Mouse (Mus musculus): ENCODE measurements around the gene Gm13539. TPM values are rescaled to one million over a fixed set of nuclear protein-coding genes. Genes with fewer than 3 reads are reported as not detected.

Gene Gm13539
- polyA plus RNA-seq, 1 experiment, result not detected

GRCm38 (mm10) chr2:25767764-25768163 lies 14.3 kb upstream of the Gm13539 start:
- WGBS, result 79% methylated on average over 4 of the region's 4 CpGs
- no peak for TF ChIP-seq POLR2A (IDR thresholded peaks at IDR 0.05; ENCODE audit: low read depth, low read length)
- TF ChIP-seq CTCF (IDR thresholded peaks at IDR 0.05; ENCODE audit: extremely low read depth, insufficient read depth, insufficient read length, insufficient replicate concordance), result no peak
- H3K27ac ChIP-seq (ENCODE audit: insufficient read depth, low read length), result no peak overlapping the region
- H3K4me1 ChIP-seq (ENCODE audit: control insufficient read depth, insufficient read depth, insufficient read length), result no peaks in the 10 kb centered on the region
- H3K36me3 ChIP-seq (ENCODE audit: control insufficient read depth, insufficient read depth, low read length), result no peaks in the 10 kb centered on the region
- no peak overlapping the region for H3K4me3 ChIP-seq (ENCODE audit: extremely low read depth, insufficient read depth, insufficient read length)
- DNase-seq (ENCODE audit: low read depth in 1 of 2, low spot score in 2 of 2), result no peak
- H3K27me3 ChIP-seq (ENCODE audit: control insufficient read depth, insufficient read depth, low read length), result no peaks in the 10 kb centered on the region

GRCm38 (mm10) chr2:25773507-25773906 lies 8.6 kb upstream of the Gm13539 start:
- WGBS, result 90% methylated on average over 2 of the region's 2 CpGs
- no peak for TF ChIP-seq POLR2A (IDR thresholded peaks at IDR 0.05; ENCODE audit: low read depth, low read length)
- TF ChIP-seq CTCF (IDR thresholded peaks at IDR 0.05; ENCODE audit: extremely low read depth, insufficient read depth, insufficient read length, insufficient replicate concordance), result no peak
- Histone ChIP-seq H3K27ac (ENCODE audit: insufficient read depth, low read length) (no peak overlapping the region), H3K27me3 (ENCODE audit: control insufficient read depth, insufficient read depth, low read length) (no peaks in the 10 kb centered on the region), H3K36me3 (ENCODE audit: control insufficient read depth, insufficient read depth, low read length) (no peaks in the 10 kb centered on the region), H3K4me1 (ENCODE audit: control insufficient read depth, insufficient read depth, insufficient read length) (no peaks in the 10 kb centered on the region), H3K4me3 (ENCODE audit: extremely low read depth, insufficient read depth, insufficient read length) (no peak overlapping the region)
- no peak for DNase-seq (ENCODE audit: low read depth in 1 of 2, low spot score in 2 of 2)

GRCm38 (mm10) chr2:25774640-25775039 lies 7.4 kb upstream of the Gm13539 start:
- WGBS, result 60% methylated on average over 2 of the region's 2 CpGs
- DNase-seq (ENCODE audit: low read depth in 1 of 2, low spot score in 2 of 2), result no peak
- Histone ChIP-seq H3K27me3 (ENCODE audit: control insufficient read depth, insufficient read depth, low read length) (no peaks in the 10 kb centered on the region), H3K27ac (ENCODE audit: insufficient read depth, low read length) (no peak overlapping the region), H3K4me3 (ENCODE audit: extremely low read depth, insufficient read depth, insufficient read length) (no peak overlapping the region), H3K36me3 (ENCODE audit: control insufficient read depth, insufficient read depth, low read length) (no peaks in the 10 kb centered on the region), H3K4me1 (ENCODE audit: control insufficient read depth, insufficient read depth, insufficient read length) (no peaks in the 10 kb centered on the region)
- TF ChIP-seq POLR2A (IDR thresholded peaks at IDR 0.05; ENCODE audit: low read depth, low read length), result no peak
- no peak for TF ChIP-seq CTCF (IDR thresholded peaks at IDR 0.05; ENCODE audit: extremely low read depth, insufficient read depth, insufficient read length, insufficient replicate concordance)

GRCm38 (mm10) chr2:25775991-25776390 lies 6.1 kb upstream of the Gm13539 start:
- H3K27ac ChIP-seq (ENCODE audit: insufficient read depth, low read length), result no peak overlapping the region
- no peaks in the 10 kb centered on the region for H3K4me1 ChIP-seq (ENCODE audit: control insufficient read depth, insufficient read depth, insufficient read length)
- no peaks in the 10 kb centered on the region for H3K36me3 ChIP-seq (ENCODE audit: control insufficient read depth, insufficient read depth, low read length)
- WGBS, result 85% methylated on average over 3 of the region's 3 CpGs
- no peak for DNase-seq (ENCODE audit: low read depth in 1 of 2, low spot score in 2 of 2)
- no peaks in the 10 kb centered on the region for H3K27me3 ChIP-seq (ENCODE audit: control insufficient read depth, insufficient read depth, low read length)
- no peak overlapping the region for H3K4me3 ChIP-seq (ENCODE audit: extremely low read depth, insufficient read depth, insufficient read length)
- TF ChIP-seq POLR2A (IDR thresholded peaks at IDR 0.05; ENCODE audit: low read depth, low read length) (no peak), CTCF (IDR thresholded peaks at IDR 0.05; ENCODE audit: extremely low read depth, insufficient read depth, insufficient read length, insufficient replicate concordance) (no peak)

GRCm38 (mm10) chr2:25776717-25777116 lies 5.3 kb upstream of the Gm13539 start, which contains the start of gene Lcn11:
Lcn11 (plus strand) TSS chr2:25777017.
- no peaks in the 10 kb centered on the region for H3K27me3 ChIP-seq (ENCODE audit: control insufficient read depth, insufficient read depth, low read length)

GRCm38 (mm10) chr2:25779076-25779475 lies 3.0 kb upstream of the Gm13539 start:
- TF ChIP-seq POLR2A (IDR thresholded peaks at IDR 0.05; ENCODE audit: low read depth, low read length) (no peak), CTCF (IDR thresholded peaks at IDR 0.05; ENCODE audit: extremely low read depth, insufficient read depth, insufficient read length, insufficient replicate concordance) (no peak)
- WGBS, result 88% methylated on average over 9 of the region's 9 CpGs
- no peak overlapping the region for H3K4me3 ChIP-seq (ENCODE audit: extremely low read depth, insufficient read depth, insufficient read length)
- no peaks in the 10 kb centered on the region for H3K4me1 ChIP-seq (ENCODE audit: control insufficient read depth, insufficient read depth, insufficient read length)
- H3K27me3 ChIP-seq (ENCODE audit: control insufficient read depth, insufficient read depth, low read length), result no peaks in the 10 kb centered on the region
- no peaks in the 10 kb centered on the region for H3K36me3 ChIP-seq (ENCODE audit: control insufficient read depth, insufficient read depth, low read length)
- no peak for DNase-seq (ENCODE audit: low read depth in 1 of 2, low spot score in 2 of 2)
- no peak overlapping the region for H3K27ac ChIP-seq (ENCODE audit: insufficient read depth, low read length)

More at GRCm38 (mm10) chr2:25776717-25777116, 5.3 kb upstream of the Gm13539 start, which contains the start of gene Lcn11:
- TF ChIP-seq POLR2A (IDR thresholded peaks at IDR 0.05; ENCODE audit: low read depth, low read length) (no peak), CTCF (IDR thresholded peaks at IDR 0.05; ENCODE audit: extremely low read depth, insufficient read depth, insufficient read length, insufficient replicate concordance) (no peak)
- Histone ChIP-seq H3K4me3 (ENCODE audit: extremely low read depth, insufficient read depth, insufficient read length) (no peak within 1 kb of the TSS), H3K4me1 (ENCODE audit: control insufficient read depth, insufficient read depth, insufficient read length) (no peaks in the 10 kb centered on the region), H3K27ac (ENCODE audit: insufficient read depth, low read length) (no peak within 1 kb of the TSS), H3K36me3 (ENCODE audit: control insufficient read depth, insufficient read depth, low read length) (no peaks in the 10 kb centered on the region)
- no peak for DNase-seq (ENCODE audit: low read depth in 1 of 2, low spot score in 2 of 2)
- 96% methylated on average over 1 of the region's 1 CpGs for WGBS

- no peaks in the 10 kb centered on the region for H3K4me1 ChIP-seq (ENCODE audit: control insufficient read depth, insufficient read depth, insufficient read length)
- no peak for DNase-seq (ENCODE audit: low read depth in 1 of 2, low spot score in 2 of 2)
- TF ChIP-seq CTCF (IDR thresholded peaks at IDR 0.05; ENCODE audit: extremely low read depth, insufficient read depth, insufficient read length, insufficient replicate concordance) (no peak), POLR2A (IDR thresholded peaks at IDR 0.05; ENCODE audit: low read depth, low read length) (no peak)
- H3K27ac ChIP-seq (ENCODE audit: insufficient read depth, low read length), result no peak overlapping the region
- no peak overlapping the region for H3K4me3 ChIP-seq (ENCODE audit: extremely low read depth, insufficient read depth, insufficient read length)
- 42% methylated on average over 4 of the region's 4 CpGs for WGBS
- no peaks in the 10 kb centered on the region for H3K27me3 ChIP-seq (ENCODE audit: control insufficient read depth, insufficient read depth, low read length)
- no peaks in the 10 kb centered on the region for H3K36me3 ChIP-seq (ENCODE audit: control insufficient read depth, insufficient read depth, low read length)
Observed at GRCm38 (mm10) chr2:25780921-25781320, 1.1 kb upstream of the Gm13539 start.
